Mouse (Mus musculus) T-cell, adult 2 months (primary cell): Measurements from ENCODE around the gene H2-Ke6.
"Not testable (repeated sequence)": the region's sequence is repeated elsewhere in the genome, so short reads cannot be mapped to it uniquely, and the experiment has no call there.

Source experiments
- DNase-seq: peaks from one replicate; pipeline ENCODE4 v3.0.0; 2022; ENCODE audit warnings: low spot score

H2-Ke6 gene

GRCm38 (mm10) chr17:34029150-34029889, 1.5 kb upstream of the H2-Ke6 start:
- DNase-seq: no peak

- no peak for DNase-seq
Measured at GRCm38 (mm10) chr17:34028501-34029149, 765 bp upstream of the H2-Ke6 start.

DNA sequence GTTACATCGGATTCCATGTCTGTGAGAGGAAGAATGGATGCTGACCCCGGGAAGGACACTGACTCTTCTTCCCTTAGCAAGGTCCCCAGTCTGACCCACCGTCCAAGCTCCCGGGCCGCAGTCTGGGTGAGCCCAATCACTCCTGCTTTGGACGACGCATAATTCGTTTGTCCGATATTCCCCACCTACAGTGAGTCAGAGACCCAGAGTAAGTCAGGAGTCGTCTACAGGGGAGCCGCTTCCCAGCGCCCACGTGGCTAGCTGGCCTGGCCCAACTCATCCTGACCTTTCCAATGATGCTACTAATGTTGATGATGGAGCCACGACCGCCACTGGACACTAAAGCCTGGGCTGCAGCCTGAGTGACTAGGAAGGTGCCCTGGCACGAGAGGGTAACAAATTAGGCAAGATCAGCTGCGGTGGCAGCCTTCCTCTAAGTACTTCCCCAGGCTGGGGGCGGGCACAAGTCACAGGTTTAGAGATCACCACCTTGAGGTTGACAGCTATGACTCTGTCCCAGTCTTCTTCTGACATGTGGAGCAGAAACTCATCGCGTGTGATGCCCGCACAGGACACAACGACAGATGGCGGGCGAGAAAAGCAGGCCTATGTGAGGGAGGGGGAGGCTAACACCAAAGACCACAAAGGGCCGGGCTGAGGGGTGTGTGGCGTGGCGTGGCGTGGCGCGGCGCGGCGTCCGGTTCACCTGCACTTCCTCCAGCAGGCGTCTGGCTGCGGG, 774 bp downstream of the H2-Ke6 start:
- DNase-seq: peak; percentile 81

DNA sequence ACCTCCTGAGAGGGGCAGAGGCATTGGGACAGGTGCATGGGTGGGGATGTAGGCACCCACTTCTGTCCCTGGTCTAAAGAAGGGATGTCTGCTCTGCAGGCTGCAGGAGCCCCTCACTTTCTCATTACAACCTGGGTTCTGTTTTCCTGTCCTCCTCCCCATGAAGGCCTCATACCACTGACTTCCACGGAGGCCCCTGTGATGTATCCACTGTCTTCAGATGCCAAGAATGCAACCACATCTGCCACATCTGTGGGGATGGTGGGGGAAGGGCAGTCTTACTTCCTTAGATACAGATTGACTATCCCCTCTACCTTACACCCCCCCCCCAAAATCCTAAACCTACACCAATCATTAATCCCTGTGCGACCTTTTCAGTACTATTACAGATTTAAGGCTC, 1.6 kb downstream of the H2-Ke6 start:
- peak; percentile 50 for DNase-seq

DNA sequence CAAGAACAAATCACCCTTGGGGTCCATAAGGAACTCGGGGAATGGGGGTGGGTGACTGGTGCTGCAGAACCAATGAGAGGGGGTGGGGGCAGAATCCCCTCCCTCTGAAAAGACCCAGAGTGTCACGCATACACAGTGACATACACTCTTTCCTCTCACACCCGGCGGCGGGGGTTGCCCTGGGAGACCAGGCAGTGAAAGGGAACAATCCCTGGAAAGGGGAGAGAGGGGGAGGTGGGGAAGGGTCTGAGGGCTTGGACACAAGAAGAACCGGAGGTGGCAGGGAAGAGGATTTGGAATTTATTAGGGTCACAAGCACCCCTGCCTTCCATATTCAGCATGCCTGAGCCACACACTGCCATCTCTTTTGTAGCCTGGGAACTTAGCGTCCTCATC, 2.1 kb downstream of the H2-Ke6 start:
- no peak for DNase-seq

- DNase-seq: no peak
Measured at GRCm38 (mm10) chr17:34024861-34025755, 2.8 kb downstream of the H2-Ke6 start.

DNA sequence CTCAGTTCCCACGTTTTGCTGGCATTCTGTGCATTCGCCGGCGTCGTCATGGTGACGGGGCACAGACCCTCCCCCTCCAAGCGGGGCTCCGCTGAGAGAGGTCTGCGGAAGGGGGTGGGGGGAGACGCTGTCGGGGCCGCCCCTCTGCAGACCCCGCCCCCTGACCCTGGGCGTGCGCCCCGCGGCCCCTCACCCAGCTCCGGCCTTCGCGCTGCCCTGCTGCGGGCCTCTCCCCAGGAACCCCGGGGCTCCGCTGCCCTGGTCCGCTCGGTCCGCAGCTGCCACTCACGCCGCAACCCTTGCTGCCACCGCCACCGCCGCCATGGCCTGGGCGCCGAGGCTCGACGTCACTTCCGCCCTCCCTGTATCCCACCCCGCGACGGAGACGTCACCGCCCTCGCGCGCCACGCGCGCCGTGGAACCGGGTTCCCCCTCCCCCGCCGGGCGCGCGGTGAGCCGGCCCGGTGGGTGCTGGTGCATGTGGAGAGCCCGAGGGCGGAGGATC, 3.5 kb downstream of the H2-Ke6 start, which contains the start of gene Ring1:
Gene Ring1, minus strand, starts transcription at position 364 of the 505 bp plus-strand sequence.
- DNase-seq: peak; percentile 84

GRCm38 (mm10) chr17:34023678-34024077, 4.2 kb downstream of the H2-Ke6 start:
- no peak for DNase-seq

GRCm38 (mm10) chr17:34022987-34023386, 4.9 kb downstream of the H2-Ke6 start:
- no peak for DNase-seq

DNA sequence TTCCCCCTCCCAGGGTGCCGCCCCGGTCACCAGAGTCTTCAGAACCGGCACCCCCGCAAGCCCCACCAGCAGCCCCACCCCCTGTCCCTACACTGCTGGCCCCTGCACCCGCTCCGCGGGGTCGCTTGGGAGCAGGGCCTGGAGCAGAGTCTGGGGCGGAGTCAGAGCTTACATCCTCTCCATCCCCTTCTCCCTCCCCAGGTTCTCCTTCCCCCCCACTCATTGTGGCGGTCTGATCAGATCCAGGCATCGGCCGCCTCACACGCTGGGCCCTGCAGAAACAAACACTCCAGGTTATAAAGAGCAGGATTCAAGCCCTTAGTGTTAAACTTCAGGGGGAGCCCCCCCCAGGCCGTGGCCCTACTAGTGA, 5.5 kb downstream of the H2-Ke6 start:
- no peak for DNase-seq

- no peak for DNase-seq
Measured at GRCm38 (mm10) chr17:34021539-34022413, 6.1 kb downstream of the H2-Ke6 start.

GRCm38 (mm10) chr17:34013436-34013835, 14.4 kb downstream of the H2-Ke6 start:
- DNase-seq: no peak

- no peak for DNase-seq
Measured at GRCm38 (mm10) chr17:34010156-34010555, 17.7 kb downstream of the H2-Ke6 start.

DNA sequence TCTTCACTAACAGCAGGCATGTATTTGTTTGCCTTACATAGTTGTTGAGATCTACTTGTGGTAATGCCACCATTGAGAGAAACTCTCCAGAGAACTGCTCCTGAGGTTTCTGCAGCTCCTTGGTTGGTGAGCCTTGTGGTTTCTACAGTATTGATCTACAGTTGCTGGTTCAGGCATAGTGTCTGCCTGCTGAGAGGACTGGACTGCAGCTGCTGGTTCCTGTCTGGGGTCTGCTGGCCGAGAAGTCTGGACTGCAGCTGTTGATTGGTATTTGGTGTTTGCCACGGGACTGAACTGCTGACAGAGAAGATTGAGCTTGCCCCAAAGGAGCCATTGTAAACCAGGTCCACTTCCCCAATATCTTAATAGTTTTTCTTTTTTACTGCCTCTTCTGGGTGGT, 21.3 kb downstream of the H2-Ke6 start:
- no peak for DNase-seq

DNA sequence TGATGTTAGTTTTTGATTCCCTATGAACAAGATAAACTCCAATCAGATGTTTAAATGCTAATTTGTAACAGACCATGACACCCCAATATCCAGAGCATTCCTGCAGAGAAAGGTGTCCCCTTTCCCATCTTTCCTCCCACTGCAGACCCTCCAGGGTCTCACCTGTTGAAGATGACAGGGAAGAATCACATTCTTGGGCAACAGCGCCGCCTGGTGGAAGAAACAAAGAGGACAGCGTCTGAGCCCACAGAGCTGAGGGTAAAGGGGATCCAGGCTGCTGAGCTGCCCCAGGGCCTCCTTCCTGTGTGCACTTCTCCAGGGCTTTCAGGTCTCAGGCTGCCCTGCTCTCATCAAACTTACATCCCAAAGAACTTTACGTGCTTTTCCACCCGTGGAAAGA, 24.4 kb downstream of the H2-Ke6 start:
- peak; percentile 61 for DNase-seq

DNA sequence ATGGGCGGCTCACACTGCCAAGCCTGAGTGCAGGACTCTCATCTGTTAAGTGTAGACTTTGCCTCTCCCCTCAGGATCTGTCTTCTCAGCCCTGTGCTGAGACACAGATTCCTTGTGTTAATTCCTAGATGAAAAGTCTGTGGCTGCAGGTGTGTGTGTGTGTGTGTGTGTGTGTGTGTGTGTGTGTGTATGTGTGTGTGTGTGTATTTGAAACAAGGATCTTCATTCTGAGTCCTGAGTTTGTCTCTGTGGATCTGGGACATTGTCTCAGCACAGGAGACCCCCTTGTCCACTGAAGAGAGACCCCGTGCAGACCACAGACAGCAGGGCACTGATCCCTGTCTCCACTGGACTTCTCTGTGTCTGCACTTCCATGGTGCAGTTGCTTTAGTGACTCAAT, 27.1 kb downstream of the H2-Ke6 start:
- DNase-seq: not testable (repeated sequence)

- DNase-seq: peak; percentile 99
Measured at GRCm38 (mm10) chr17:34000150-34000537, 27.7 kb downstream of the H2-Ke6 start, which contains the start of gene H2-K1. H2-K1 (minus strand) TSS chr17:34000347.

GRCm38 (mm10) chr17:33999341-34000149, 28.3 kb downstream of the H2-Ke6 start:
- DNase-seq: no peak

DNA sequence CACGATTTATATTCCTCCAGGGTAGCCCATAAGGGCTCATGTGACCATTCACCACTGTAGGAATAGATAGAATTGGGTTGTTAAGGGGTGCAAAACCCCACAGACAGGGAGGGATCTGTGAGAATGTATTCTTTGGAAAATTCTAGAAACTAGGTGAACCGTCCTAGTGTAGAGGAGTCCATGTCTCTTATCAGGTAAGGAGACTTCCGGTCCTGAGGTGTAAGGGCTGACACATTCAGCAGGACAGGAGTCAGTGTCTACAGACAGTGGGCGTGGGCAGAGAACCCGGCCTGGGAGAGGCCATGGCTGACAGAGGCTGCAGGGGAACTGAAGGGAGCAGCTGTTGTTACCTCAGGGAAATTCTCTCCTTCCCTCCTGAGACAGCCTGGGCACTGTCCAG, 29.2 kb downstream of the H2-Ke6 start:
- DNase-seq: peak; percentile 51

DNA sequence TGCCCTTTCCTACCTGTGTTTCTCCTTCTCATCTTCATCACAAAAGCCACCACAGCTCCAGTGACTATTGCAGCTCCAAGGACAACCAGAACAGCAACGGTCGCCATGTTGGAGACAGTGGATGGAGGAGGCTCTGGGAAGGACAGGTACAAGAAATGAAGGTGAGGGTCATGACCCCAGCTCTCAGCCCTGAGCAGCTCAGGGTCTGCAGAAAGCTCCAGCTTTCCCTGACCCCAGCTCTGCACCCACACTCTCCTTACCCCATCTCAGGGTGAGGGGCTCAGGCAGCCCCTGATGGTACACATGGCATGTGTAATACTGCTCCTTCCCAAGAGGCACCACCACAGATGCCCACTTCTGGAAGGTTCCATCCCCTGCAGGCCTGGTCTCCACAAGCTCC, 30.8 kb downstream of the H2-Ke6 start:
- DNase-seq: not testable (repeated sequence)
